Mouse (Mus musculus): ENCODE data around the gene 4930404H24Rik. TPM values are rescaled to one million over a fixed set of nuclear protein-coding genes. Genes with fewer than 3 reads are reported as not detected.

The 4930404H24Rik gene
- not detected for polyA plus RNA-seq (2012; fragmentation: generic; extraction: Trizol)

GRCm38 (mm10) chr2:153492573-153493392 lies at the start of gene 4930404H24Rik:
Gene 4930404H24Rik (plus strand): TSS chr2:153492790.

DNA sequence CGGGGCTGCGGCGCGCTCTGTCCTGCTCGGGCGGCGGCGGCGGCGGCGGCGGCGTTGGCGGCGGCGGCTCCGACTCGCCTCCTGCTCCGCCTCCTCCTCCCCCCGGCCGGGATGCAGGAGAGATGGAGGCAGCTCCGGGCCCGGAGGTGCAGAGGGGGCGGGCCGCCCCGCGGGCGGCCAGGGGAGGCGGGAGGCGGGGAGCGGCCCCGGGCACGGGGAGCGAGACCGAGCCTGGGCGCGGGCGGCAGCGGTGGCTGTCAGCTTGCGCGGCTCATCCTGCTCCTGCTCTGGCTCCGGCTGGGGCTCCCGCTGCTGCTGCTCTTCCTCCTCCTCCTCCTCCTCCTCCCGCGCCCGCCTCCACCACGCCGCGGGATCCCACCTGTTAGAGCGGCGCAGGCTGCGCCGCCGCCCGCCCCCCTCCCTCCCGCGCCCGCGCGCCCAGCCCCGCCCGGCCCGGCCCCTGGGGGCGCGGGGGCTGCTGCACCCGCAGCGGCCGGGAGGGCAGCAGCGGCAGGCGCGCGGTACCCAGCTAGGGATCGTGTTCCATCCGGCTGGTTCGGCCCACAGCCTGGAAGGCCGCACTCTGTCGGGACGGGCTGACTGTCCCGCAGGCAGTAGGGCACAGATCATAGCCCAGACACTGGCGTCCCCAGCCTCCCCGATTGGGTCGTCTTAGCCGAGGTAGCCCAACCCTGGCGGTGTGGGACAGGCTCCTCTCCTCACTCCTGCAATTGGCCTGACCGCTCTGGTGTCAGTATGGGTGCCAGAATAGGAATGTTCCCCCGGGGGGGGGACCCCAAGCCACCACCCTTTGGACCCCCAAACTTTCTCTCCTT lies 37.6 kb downstream of the 4930404H24Rik start, which contains the start of gene Nol4l:
Gene Nol4l, minus strand, starts transcription at position 41 of the 836 bp plus-strand sequence.

Other genes with a start within 250 kb of the 4930404H24Rik start
- gene Kif3b, start 201.4 kb upstream of the 4930404H24Rik start, polyA plus RNA-seq (2012; fragmentation: generic; extraction: Trizol), result 1 to 10 TPM in 1 of 2 experiments, under 1 TPM in 1; 0.70 to 9.4 TPM
- gene Asxl1, start 147.0 kb upstream of the 4930404H24Rik start, polyA plus RNA-seq (2012; fragmentation: generic; extraction: Trizol), result 10 to 100 TPM in 1 of 2 experiments, 1 to 10 TPM in 1; 3.2 to 12.8 TPM
- gene Nol4l, start 37.2 kb downstream of the 4930404H24Rik start, polyA plus RNA-seq (2012; fragmentation: generic; extraction: Trizol), result 1 to 10 TPM in 1 of 2 experiments, under 1 TPM in 1; 0.08 to 1.4 TPM
- gene Commd7, start 140.0 kb downstream of the 4930404H24Rik start, polyA plus RNA-seq (2012; fragmentation: generic; extraction: Trizol), result 10 to 100 TPM; 28.5 to 30.3 TPM
- gene Dnmt3b, start 156.7 kb downstream of the 4930404H24Rik start, polyA plus RNA-seq (2012; fragmentation: generic; extraction: Trizol), result 1 to 10 TPM in 1 of 2 experiments, under 1 TPM in 1; 0.20 to 1.0 TPM
- gene Dnmt3c, start 203.9 kb downstream of the 4930404H24Rik start, polyA plus RNA-seq (2012; fragmentation: generic; extraction: Trizol), result not detected
- 10 to 100 TPM in 1 of 2 experiments, 1 to 10 TPM in 1; 6.1 to 26.6 TPM for gene Mapre1, start 248.5 kb downstream of the 4930404H24Rik start, polyA plus RNA-seq (2012; fragmentation: generic; extraction: Trizol)